Mouse (Mus musculus) liver, embryonic 14.5 days (tissue): Measurements from ENCODE around the gene Tomm20. TPM values are rescaled to one million over a fixed set of nuclear protein-coding genes. Genes with fewer than 3 reads are reported as not detected.
"Not testable (repeated sequence)": the region's sequence is repeated elsewhere in the genome, so short reads cannot be mapped to it uniquely, and the experiment has no call there.

Experiments
- ATAC-seq: fragments of 200-750 bp; cut with Nextera tagmentation; 2 replicates; pipeline ENCODE4 v1.8.0; 2017; ENCODE audit warnings: moderate number of reproducible peaks, mild to moderate bottlenecking, moderate library complexity; ENCODE audit not compliant: insufficient read depth
- DNase-seq, 3 experiments: peaks; one replicate each; pipeline ENCODE4 v3.0.0-alpha.2; 2012 to 2013; ENCODE audit warnings: low read depth in 3 of 3, low spot score in 3 of 3
- H3K27ac ChIP-seq: fragments of 300-500 bp; sonication (generic); 2 replicates; pipeline ENCODE4 v1.5.1; 2014; ENCODE audit warnings: moderate library complexity, mild to moderate bottlenecking, control low read depth, inconsistent platforms
- H3K27me3 ChIP-seq: fragments of 300-500 bp; sonication (generic); 2 replicates; pipeline ENCODE4 v1.6.1; 2014; ENCODE audit warnings: mild to moderate bottlenecking, low read length, moderate library complexity; ENCODE audit not compliant: control insufficient read depth, insufficient read depth
- H3K36me3 ChIP-seq: fragments of 300-500 bp; sonication (generic); replicated peaks from 2 replicates; pipeline ENCODE4 v1.6.1; 2014; ENCODE audit warnings: low read depth; ENCODE audit not compliant: control insufficient read depth, insufficient read depth
- H3K4me1 ChIP-seq, 2 experiments: fragments of 200-500 bp in 1 of 2; fragments of 300-500 bp in 1 of 2; sonication (generic) in 1 of 2; replicated peaks; 2 replicates each; pipeline ENCODE4 v1.6.1; 2012 to 2014; ENCODE audit warnings: antibody characterized with exemption in 1 of 2, inconsistent platforms in 1 of 2, low read length in 1 of 2; ENCODE audit not compliant: control insufficient read depth in 2 of 2, insufficient read depth in 2 of 2
- H3K4me2 ChIP-seq: fragments of 300-500 bp; sonication (generic); 2 replicates; pipeline ENCODE4 v1.6.1; 2014; ENCODE audit warnings: low read depth, mild to moderate bottlenecking, control low read depth, moderate library complexity
- H3K4me3 ChIP-seq, 2 experiments: fragments of 200-500 bp in 1 of 2; fragments of 300-500 bp in 1 of 2; sonication (generic) in 1 of 2; 2 replicates each; pipeline ENCODE4 v1.5.1; 2012 to 2014; ENCODE audit warnings: low read depth in 2 of 2, low read length in 2 of 2, mild to moderate bottlenecking in 2 of 2, control low read depth in 1 of 2, inconsistent platforms in 1 of 2, moderate library complexity in 1 of 2; ENCODE audit not compliant: insufficient read depth in 1 of 2
- H3K9ac ChIP-seq: fragments of 300-500 bp; sonication (generic); replicated peaks from 2 replicates; pipeline ENCODE4 v1.6.1; 2014; ENCODE audit warnings: mild to moderate bottlenecking, control low read depth, moderate library complexity
- H3K9me3 ChIP-seq: fragments of 300-500 bp; sonication (generic); 2 replicates; pipeline ENCODE4 v1.6.1; 2016; ENCODE audit warnings: low read length, mixed read lengths; ENCODE audit not compliant: control insufficient read depth
- CTCF ChIP-seq: IDR thresholded peaks from 2 replicates; pipeline ENCODE4 v1.5.1; 2016; ENCODE audit warnings: antibody characterized with exemption, low read depth, control low read depth
- EP300 ChIP-seq: IDR thresholded peaks from 2 replicates; pipeline ENCODE4 v1.6.1; 2016; ENCODE audit warnings: antibody characterized with exemption, low read depth
- WGBS: fragments of 180-500 bp; shearing (Covaris S2); extraction: QIAGEN DNeasy Blood & Tissue Kit; methylation state at CpG from one replicate; pipeline ENCODE4 v1.1.7; 2014; ENCODE audit not compliant: insufficient replicate concordance; 5-methylcytosine and 5-hydroxymethylcytosine counted together
- polyA plus RNA-seq, 2 experiments: library from polyadenylated mRNA; depleted of rRNA in 1 of 2; stranded (reverse) in 1 of 2; unstranded in 1 of 2; fragments of >200 nt; fragmentation: Nextera tagmentation in 1 of 2; extraction: Ambion mirVana in 1 of 2; gene quantifications; 2 replicates each; pipeline versions ENCODE4 v1.2.1 to v1.2.3; 2012 to 2014

Tomm20 gene
- polyA plus RNA-seq, 2 experiments, result 44.0 to 137 TPM

- WGBS, result 73% methylated on average over 4 of the region's 4 CpGs
- H3K36me3 ChIP-seq, result no peaks in the 10 kb centered on the region
- TF ChIP-seq CTCF, result no peak
- TF ChIP-seq EP300, result no peak
- no peak overlapping the region for H3K4me3 ChIP-seq
- H3K27me3 ChIP-seq, result no peaks in the 10 kb centered on the region
- ATAC-seq (no peak), DNase-seq (no peak)
- no peak overlapping the region for H3K27ac ChIP-seq
- no peak overlapping the region for H3K9ac ChIP-seq
- H3K9me3 ChIP-seq, result no peaks in the 10 kb centered on the region
- H3K4me2 ChIP-seq, result no peak overlapping the region
- H3K4me1 ChIP-seq, result 0 out of 4 replicates have a peak, but pooled peaks cover 0 to 2% of the 10 kb centered on the region in 2 experiments
Observed at GRCm38 (mm10) chr8:126916611-126917010, 29.0 kb downstream of the Tomm20 start.

- no peak for DNase-seq
Observed at GRCm38 (mm10) chr8:126914609-126915375, 30.9 kb downstream of the Tomm20 start.

GRCm38 (mm10) chr8:126914107-126914490, 31.5 kb downstream of the Tomm20 start:
- not testable (repeated sequence) for H3K4me1 ChIP-seq, H3K27ac ChIP-seq, H3K27me3 ChIP-seq, H3K36me3 ChIP-seq, DNase-seq, H3K9me3 ChIP-seq, H3K4me3 ChIP-seq, ATAC-seq, H3K4me2 ChIP-seq, H3K9ac ChIP-seq
- 63% methylated on average over 9 of the region's 10 CpGs for WGBS

More at GRCm38 (mm10) chr8:126914609-126915375, 30.9 kb downstream of the Tomm20 start:
- WGBS, result 40% methylated on average over 10 of the region's 10 CpGs
- ATAC-seq, result no peak
- Histone ChIP-seq H3K36me3 (no peaks in the 10 kb centered on the region), H3K27ac (no peak overlapping the region), H3K27me3 (no peaks in the 10 kb centered on the region), H3K4me3 (no peak overlapping the region), H3K4me1 (0 out of 4 replicates have a peak, but pooled peaks cover 0 to 2% of the 10 kb centered on the region in 2 experiments), H3K9ac (no peak overlapping the region), H3K9me3 (no peaks in the 10 kb centered on the region), H3K4me2 (no peak overlapping the region)
- TF ChIP-seq EP300 (no peak), CTCF (no peak)

GRCm38 (mm10) chr8:126913241-126914106, 32.2 kb downstream of the Tomm20 start:
- TF ChIP-seq CTCF, result no peak
- TF ChIP-seq EP300, result no peak
- Histone ChIP-seq H3K9me3 (no peaks in the 10 kb centered on the region), H3K27ac (no peak overlapping the region), H3K9ac (no peak overlapping the region), H3K36me3 (no peaks in the 10 kb centered on the region), H3K27me3 (no peaks in the 10 kb centered on the region), H3K4me2 (no peak overlapping the region), H3K4me3 (no peak overlapping the region), H3K4me1 (peaks cover 0 to 2% of the 10 kb centered on the region in 2 experiments; a peak in 1 of 4 replicates)
- DNase-seq, result no peak
- no peak for ATAC-seq
- 61% methylated on average over 12 of the region's 12 CpGs for WGBS

- no peak for ATAC-seq
Observed at GRCm38 (mm10) chr8:126909371-126909802, 36.3 kb downstream of the Tomm20 start.

More at GRCm38 (mm10) chr8:126909371-126909802, 36.3 kb downstream of the Tomm20 start:
- H3K36me3 ChIP-seq, result no peaks in the 10 kb centered on the region
- H3K4me3 ChIP-seq, result no peak overlapping the region
- H3K4me2 ChIP-seq, result no peak overlapping the region
- H3K9ac ChIP-seq, result no peak overlapping the region
- TF ChIP-seq CTCF (no peak), EP300 (no peak)
- no peaks in the 10 kb centered on the region for H3K27me3 ChIP-seq
- no peak overlapping the region for H3K27ac ChIP-seq
- no peaks in the 10 kb centered on the region; a peak in 1 of 4 replicates for H3K4me1 ChIP-seq
- no peaks in the 10 kb centered on the region for H3K9me3 ChIP-seq
- no peak for DNase-seq
- 73% methylated on average over 10 of the region's 10 CpGs for WGBS
